Mouse (Mus musculus): ENCODE data around the gene Gabarapl2. TPM values are rescaled to one million over a fixed set of nuclear protein-coding genes. Genes with fewer than 3 reads are reported as not detected.

The Gabarapl2 gene
- polyA plus RNA-seq, 1 experiment from 2014 or later, result 491 TPM

Other genes starting within 250 kb of the Gabarapl2 start
- gene Ctrb1, start 249.7 kb upstream of the Gabarapl2 start, polyA plus RNA-seq (2015; fragmentation: Nextera tagmentation; extraction: Ambion mirVana), result not detected in 2 replicates
- gene Bcar1, start 196.9 kb upstream of the Gabarapl2 start, polyA plus RNA-seq (2015; fragmentation: Nextera tagmentation; extraction: Ambion mirVana), result 45.9 and 52.5 TPM in 2 replicates
- gene Cfdp1, start 86.4 kb upstream of the Gabarapl2 start, polyA plus RNA-seq (2015; fragmentation: Nextera tagmentation; extraction: Ambion mirVana), result 175 and 190 TPM in 2 replicates
- gene Tmem170, start 64.0 kb upstream of the Gabarapl2 start, polyA plus RNA-seq (2015; fragmentation: Nextera tagmentation; extraction: Ambion mirVana), result 3.6 and 3.8 TPM in 2 replicates
- 2.3 and 2.6 TPM in 2 replicates for gene Chst5, start 30.3 kb upstream of the Gabarapl2 start, polyA plus RNA-seq (2015; fragmentation: Nextera tagmentation; extraction: Ambion mirVana)
- gene Tmem231, start 6.8 kb upstream of the Gabarapl2 start, polyA plus RNA-seq (2015; fragmentation: Nextera tagmentation; extraction: Ambion mirVana), result 14.1 and 14.3 TPM in 2 replicates
- 8.4 and 10.0 TPM in 2 replicates for gene Adat1, start 51.6 kb downstream of the Gabarapl2 start, polyA plus RNA-seq (2015; fragmentation: Nextera tagmentation; extraction: Ambion mirVana)
- gene Kars, start 70.6 kb downstream of the Gabarapl2 start, polyA plus RNA-seq (2015; fragmentation: Nextera tagmentation; extraction: Ambion mirVana), result 171 and 181 TPM in 2 replicates
- gene Terf2ip, start 70.7 kb downstream of the Gabarapl2 start, polyA plus RNA-seq (2015; fragmentation: Nextera tagmentation; extraction: Ambion mirVana), result 57.0 and 64.6 TPM in 2 replicates
- gene Gm6793, start 74.3 kb downstream of the Gabarapl2 start, polyA plus RNA-seq (2015; fragmentation: Nextera tagmentation; extraction: Ambion mirVana), result 0.85 TPM in 1 of 2 replicates, not detected in the other